Mouse (Mus musculus): Measurements from ENCODE around the gene Lat. TPM values are rescaled to one million over a fixed set of nuclear protein-coding genes. Genes with fewer than 3 reads are reported as not detected.

Lat gene
- total RNA-seq, 4 experiments from 2014 or later: 0.49 to 2.0 (median 1.6) TPM

DNA sequence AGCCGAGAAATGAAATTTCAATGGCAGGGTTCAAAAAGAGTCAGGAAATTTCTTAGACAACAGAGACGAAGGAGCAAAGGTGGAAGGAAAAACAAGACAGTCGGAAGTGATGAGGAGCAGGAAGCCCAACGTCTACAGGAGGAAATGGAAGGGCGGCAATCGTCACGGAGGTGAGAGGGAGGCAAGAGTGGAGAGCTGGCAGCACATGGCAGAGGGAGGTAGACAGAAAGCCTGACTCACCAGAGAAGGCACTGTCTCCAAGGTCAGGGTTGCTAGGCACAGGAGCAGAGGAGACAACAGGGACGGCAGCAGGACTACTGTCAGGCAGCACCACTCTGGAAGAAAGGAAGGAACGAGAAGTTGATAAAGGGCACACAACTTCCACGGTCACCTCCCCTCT, 1.7 kb downstream of the Lat start:
- DNase-seq: peak; percentile 34

DNA sequence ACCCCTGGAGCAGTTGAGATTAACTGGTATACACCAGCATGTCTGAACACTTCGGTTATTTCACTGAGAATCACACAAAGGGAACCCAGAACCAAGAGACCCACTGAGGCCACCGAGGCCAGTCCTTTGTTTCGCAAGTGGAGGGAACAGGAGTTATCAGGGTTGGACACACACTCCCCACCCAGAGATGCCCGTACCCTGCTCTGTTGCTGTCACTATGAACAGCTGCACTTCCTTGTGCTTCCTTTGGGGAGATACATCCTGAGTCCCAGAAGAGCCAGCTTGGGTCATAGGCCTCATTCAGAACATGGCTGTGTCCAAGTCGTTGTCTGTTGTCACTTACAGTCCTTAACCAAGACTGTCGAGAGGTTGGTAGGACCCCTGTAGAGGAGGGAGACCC, 6.3 kb downstream of the Lat start:
- no peak for DNase-seq

DNA sequence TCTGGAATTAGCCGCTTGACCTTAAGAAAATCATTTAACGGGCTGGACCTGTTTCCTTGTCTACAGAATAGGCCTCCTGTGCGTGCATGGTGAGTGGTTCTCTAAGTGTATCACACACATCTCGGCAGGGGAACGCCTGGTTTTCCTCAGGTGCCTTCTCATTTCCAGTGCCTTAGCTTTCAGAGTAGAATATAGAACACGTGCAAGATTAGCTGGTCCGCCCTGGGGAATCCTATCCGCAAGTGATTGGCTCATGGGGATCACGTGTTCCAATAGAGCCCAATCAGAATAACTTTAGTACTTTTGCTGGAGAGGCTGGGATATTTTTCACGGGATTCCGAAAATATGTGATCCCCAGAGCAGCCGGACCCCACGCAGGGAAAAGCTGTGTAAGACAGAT, 10.3 kb downstream of the Lat start:
- no peak for DNase-seq

DNA sequence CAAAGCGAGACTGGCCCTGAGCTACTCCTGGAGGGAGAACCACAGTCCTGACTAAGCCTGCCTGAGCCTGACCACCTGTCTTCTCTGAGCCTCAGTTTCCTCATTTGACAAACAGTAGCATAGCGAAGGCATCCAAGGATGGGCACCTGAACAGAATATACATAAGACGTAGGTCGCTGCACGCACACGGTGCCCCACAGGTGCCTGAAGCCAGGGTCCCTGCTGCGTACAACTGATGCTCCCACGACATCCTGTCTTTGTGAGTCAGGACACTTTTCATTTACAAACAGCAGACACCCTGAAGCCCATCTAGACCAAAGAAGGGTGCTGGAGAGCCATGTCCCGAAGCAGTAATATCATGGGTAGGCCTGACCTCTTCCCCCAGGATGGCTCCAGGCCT, 11.0 kb downstream of the Lat start:
- DNase-seq: no peak

DNA sequence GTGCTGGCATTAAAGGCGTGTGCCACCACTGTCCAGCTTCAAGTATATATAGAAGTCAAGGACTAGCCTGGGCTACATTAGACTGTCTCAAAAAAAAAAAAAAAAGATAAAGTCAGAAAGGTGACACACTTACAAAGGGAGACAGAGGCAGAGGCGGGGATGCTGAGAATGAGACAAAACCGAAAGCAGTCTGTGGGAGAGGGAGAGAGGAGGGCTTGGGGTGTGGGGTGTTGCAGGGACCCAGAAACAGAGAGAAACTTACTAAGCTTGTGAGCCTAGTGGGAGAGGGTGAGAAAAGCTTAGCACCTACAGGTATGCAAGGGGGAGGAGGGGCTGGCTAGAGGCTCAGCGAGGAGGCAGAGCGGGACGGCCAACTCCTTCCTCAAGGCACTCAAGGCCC, 11.5 kb downstream of the Lat start:
- no peak for DNase-seq

DNA sequence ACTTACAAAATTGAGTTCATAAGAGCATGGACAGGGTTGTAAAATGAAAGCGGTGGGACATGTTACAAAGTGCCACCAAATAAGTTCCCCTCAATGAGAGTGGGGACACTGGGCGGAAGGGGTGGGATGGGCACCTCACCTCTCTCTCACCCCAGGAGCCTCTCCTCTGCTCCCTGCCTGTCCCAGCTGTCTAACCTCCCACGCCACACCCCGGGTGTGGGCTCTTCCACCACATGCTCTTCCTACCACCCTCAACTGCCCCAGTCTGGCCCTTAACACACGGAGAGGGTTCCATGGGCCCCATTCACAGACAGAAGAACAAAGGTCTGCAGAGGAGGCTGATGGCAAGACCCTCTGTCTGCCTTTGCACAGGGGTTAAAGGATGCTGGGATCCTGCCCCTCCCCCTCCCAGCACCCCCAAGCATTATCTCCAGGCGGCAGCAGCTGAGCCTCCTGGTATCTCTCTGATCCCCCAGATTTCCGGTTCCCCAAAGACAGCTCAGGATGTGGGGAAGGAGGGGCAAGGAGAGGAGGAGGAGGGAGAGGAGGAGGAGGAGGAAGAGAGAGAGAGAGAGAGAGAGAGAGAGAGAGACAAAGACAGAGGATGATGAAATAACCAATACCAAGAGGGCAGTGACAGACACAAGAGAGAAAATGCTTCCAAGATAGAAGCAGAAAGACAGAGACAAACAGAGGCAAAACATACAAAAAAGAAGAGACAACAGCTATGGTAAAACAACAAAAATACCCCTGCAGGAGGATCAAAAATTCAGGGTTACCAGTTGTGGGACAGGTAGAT, 12.4 kb downstream of the Lat start:
- DNase-seq: no peak

DNA sequence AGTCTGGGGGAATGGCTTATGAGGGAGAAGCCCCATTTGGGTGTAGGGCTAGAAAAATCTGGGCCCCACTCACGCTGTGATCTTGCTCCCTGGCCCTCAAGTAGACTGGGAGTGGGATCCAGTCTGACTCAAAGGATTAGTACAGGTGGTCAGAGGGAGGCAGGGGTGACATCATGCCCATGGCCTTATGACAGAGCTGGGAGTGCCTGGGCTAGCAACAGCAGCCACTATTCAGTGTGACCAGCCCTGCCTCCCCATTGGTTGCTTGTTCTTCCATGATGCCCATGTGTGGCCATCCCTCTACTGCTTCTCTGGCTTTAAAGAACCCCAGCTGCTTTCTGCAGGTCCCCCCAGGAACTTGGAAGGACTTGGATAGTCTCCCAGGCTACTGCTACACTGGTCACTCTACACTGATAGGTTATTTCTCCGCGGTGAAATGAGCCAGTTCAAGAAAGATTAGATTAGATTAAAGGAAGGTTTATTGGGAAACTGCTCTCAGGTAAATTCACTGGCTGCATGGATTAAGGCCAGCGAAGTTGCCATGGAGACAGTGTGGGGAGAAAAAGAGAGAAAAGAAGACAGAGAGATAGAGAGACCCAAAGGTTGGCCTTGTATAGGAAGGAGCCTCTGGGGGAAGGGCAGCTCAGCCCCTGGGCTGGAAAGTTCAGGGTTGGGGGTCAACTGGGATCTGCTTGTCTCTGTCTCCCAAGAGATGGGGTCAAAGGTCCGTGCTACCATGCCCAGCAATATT, 13.3 kb downstream of the Lat start:
- no peak for DNase-seq

DNA sequence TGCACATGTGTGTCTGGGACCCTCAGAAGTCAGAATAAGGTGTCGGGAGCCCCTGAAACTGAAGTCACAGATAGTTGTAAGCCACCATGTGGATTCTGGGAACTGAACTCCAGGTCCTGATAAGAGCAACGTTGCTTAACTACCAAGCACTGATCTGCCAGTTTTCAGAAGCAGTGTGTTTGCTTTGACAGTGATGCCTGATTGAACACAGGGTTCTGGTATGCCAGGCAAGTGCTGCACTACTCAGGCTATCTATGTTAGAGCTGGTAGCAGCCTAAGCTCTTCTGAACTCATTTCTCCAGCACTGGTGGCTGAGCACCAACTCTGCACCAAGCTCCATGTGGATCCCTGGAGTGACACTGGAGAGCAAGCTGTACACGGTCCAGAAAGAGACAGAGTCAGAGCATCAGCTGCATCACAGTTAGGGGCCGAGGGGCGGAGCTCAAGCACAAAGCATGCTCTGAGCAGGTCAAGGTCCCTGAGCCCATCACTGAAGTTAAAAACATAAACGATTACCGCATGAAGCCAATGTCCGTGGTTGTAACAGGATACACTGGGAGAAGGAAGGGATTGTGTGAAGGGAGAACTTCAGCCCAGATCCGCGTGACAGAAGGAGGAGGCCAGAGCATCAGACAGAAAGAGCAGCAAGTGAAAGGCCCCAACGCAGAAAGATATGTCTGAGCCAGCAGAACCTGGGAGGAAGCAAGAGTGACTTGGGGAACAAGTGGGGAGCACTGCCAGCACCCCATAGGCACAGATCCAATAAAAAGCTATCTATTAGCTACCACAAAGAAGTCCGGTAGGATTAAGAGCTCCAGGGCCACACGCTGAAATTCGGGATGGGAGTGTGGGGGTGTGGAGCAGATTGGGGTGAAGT, 14.4 kb downstream of the Lat start:
- DNase-seq: no peak

DNA sequence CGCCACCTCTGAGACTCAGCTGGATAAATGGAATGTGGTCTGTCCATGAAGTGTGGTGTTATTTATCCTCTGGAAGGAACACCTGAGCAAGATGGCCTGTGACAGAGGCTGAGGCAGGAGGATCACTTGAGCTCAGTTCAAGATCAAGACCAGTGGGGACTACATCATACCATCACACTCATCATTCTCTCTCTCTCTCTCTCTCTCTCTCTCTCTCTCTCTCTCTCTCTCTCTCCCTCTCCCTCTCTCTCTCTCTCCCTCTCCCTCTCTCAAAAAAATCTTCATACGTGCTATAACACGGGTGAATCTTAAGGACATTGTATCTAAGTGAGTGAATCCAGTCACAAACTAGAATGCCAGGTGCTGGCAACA, 15.4 kb downstream of the Lat start:
- no peak for DNase-seq

DNA sequence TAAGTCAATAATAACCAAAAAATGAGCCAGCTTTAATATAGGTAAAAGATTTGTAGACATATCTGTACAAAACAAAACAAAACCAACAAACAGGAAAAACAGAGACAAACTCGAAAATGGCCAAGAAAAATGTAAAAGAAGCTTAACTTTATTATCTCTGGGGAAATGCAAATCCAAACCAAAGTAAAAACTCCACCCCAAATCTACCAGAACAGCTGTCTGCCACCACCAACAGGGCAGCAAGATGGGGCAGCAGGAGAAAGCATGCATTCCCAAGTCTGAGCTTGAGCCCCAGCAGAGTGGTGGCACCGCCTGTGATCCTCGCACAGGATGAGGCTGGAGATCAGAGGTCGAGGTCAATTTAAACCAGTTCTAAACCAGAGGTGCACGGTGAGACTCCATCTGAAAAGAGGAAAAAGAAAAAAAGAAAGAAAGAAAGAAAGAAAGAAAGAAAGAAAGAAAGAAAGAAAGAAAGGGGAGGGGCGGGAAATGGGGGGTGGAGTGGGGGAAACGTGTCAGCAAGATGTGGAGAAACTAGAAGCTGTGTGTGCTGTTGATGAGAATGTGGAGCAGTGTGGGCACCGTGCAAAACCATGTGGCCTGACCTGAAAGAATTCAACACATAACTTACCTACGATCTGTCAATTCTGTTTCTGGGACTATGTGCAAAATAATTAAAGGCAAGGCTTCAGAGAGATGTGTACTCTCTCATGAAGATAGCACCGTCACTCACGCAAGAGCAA, 15.9 kb downstream of the Lat start:
- no peak for DNase-seq

DNA sequence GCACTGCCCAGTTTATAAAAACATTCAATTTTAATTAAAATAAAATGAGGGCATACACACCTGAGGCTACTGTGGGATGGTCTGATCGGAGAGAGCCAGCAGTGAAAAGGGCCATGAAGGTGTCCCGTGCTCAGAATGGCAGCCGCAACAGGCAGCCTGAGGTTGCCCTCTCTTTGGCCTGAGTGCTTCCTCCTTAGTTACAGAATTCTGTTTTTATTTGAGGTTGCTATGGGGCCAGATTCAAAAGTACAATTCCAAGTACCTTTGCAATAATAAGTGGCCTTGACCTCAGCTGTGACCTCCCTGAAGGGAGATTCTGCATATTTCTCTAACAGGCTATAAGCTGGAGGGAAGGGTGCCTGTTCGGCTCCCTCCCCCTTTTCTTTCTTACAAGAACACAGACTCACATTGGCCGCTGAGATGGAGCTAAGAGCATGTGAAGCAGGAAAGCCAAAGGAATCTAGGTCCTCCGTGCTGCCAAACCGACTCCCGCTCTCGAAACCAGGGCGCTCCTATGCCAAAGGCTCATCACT, 17.9 kb downstream of the Lat start:
- DNase-seq: no peak

DNA sequence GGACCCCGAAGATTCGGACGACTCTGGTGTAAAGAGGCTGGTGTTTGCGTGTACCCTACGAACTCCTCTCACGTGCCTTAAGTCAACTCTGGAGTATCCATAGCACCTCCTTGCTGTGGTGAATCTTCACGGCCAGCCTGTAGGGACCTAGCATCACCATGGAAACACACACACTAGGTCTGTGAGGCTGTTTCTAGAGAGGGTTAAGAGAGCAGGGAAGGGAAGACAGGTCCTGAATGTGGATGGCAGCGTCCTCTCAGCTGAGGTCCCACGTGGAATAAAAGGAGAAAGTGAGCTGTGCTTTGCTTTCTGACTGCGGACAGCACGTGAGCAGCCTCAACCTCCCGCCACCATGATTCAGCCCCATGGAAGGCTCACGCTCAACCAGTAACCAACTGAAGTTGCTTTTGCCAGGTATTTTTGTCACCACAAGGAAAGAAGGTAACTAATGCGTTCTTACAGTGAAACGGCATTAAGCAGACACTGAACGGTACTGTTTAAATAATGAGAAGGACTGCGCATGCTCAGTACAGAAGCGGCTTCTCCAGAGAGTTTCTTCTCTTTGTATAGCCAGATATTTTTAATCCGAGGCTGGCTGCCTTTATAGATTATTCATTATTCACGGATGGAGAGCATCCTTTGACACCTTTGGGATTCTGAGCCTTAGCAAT, 18.5 kb downstream of the Lat start:
- no peak for DNase-seq

DNA sequence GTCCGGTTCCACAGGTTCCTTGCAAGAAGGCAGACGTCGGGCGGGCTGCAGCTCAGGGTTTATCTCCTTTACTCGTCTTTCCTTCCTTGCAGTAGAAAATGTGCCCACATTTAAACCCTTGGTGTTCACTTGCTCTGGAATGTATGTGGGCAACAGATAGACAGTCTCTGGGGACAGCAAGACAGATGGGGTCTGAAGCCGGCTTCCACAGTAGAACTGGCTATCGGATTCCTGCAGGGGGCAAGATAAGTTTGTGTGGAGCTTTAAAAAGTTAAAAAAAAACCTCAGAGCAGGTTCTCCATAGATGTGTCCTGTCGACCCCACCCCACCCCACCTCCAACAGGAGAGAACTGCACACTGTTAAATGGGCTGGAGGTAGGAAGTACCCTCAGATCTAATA, 21.1 kb downstream of the Lat start:
- DNase-seq: no peak

DNA sequence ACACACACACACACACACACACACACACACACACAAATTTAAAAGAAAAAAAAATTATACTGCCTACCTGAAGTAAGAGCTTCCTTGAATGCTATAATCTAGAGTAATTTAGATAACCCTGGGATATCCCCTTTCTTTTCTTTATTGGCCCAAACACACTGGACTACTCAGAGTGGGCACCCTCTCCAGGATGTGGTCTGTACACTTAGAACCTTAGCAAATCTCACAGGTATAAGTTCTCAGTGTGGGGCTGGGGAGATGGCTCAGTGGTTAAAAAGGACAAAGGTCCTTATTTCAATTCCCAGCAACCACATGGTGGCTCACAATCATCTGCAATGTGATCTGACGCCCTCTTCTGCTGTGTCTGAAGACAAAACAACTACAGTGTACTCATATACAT, 22.3 kb downstream of the Lat start:
- DNase-seq: no peak

DNA sequence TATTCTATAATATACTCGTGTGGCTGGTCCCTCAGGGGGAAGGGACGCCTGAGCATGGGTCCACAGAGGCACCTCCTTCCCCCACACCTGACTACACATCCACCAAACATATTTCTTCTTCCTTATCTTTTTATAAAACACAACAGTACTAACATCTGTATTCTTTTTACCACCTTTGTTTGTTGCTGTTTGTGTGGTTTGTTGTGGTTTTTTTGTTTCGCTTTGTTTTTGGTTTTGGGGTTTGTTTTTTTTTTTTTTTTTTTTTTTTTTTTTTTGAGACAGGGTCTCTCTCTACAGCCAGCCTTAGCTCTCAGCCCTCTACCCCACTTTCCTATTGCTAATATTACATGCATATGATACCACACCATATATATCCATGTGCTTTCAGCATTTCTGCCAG, 23.4 kb downstream of the Lat start:
- DNase-seq: no peak

DNA sequence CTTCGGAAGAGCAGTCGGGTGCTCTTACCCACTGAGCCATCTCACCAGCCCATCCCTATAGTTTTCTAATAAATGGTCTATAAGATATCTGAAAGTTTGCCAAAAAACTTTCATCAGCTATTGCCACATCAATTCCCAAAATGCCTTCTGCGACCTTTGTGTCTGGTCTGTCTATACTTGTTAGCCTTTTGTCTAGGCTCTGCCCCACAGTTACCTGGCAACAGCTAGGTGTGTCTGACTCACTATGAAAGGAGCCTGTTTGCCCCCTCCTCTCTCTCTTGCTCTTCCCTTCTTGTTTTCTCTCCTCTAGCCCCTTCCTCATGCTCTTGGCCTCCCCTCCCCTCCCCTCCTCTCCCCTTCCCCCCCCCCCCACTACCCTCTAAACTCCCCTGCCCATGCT, 23.8 kb downstream of the Lat start:
- no peak for DNase-seq

DNA sequence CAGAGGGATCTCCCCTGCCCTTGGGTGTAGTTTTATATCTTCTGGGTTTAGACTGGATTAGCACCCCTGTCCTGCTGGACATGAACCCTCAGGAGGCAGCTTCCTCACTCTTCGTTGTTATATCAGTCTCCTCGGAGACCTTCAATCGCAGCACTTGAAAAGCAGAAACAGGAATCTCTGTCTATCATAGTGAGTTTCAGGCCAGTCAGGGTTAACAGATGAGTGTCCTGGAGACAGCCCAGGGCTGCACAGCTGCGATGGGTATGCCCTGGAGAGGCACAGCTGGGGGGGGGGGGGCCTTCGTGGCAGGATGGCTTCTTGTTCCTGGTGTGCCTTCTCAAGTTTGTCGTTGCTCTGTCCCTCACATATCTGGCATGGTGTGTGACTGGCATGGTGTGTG, 28.5 kb downstream of the Lat start:
- no peak for DNase-seq

DNA sequence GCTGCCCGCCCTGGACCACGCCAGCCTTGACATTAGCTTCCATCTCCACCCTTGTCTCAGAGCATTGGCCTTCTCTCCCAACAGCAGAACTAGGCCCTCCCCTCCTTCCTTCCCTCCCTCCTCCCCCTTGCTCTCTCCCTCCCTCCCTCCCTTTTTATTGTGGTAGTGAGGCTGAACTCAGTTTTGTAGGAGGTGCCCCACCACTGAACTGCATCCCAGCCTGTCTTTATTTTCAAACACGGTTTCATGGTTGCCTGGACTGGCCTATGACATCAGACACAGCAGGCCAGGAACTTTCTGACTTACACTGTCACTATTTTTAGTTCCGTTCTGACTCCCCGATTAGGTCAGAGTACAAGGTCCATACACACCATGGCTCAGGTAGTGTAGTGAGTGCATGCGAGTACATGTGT, 29.2 kb downstream of the Lat start:
- no peak for DNase-seq

DNA sequence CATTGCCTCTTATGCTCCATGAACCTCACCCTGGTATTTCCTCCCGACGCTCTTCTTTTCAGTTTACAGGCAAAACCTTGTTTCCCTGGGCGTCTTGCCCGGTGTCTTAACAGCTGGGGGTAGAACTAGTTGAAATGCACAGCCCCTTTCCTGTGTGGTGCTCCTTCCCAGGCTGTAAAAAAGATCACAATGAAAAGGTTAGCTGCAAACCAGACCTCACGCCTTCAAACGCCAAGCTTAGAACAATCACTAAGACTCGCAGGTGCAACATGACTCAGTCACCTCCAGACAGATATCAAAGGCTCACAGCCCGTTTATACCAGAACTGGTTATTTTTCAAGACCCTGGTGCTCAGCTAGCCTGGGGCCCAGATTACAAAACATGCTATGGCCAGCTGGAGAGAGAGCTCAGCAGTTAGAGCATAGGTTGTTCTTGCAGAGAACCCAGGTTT, 29.8 kb downstream of the Lat start:
- no peak for DNase-seq

DNA sequence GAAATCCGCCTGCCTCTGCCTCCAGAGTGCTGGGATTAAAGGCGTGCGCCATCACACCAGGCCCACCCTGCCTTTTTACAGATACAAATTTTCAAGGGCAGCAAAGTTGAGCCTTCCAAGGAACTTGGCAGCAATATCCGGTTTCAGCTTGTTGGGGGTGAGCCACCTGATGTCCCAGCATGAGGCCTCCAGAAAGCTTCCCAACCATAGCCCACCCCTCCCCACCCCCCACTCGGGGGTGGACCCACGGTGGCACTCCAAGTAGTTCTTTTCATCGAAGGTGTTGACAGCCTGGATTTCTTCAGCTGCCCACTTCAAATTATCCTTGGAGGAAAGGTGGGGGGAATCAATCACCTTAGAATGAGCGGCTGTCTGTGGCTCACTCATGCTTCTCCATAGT, 30.5 kb downstream of the Lat start:
- DNase-seq: no peak

DNA sequence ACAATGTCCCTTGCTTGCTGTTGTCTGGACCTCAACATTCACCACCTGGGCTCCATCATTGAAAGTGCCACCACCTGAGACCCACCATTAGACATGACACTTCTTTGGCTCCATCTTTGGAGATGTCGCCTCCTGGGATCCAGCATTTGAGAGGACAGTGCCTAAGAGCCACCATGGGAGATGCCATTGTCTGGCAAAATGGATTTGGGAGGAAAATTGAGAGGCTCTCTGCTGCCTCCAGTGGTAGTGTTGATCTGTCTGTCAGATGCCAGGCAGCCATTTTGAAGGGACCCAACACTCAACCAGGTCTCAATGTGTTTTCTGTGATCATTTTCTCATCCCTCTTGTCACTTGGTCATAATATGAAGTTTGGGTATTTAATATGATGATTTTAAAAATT, 33.8 kb downstream of the Lat start:
- no peak for DNase-seq

DNA sequence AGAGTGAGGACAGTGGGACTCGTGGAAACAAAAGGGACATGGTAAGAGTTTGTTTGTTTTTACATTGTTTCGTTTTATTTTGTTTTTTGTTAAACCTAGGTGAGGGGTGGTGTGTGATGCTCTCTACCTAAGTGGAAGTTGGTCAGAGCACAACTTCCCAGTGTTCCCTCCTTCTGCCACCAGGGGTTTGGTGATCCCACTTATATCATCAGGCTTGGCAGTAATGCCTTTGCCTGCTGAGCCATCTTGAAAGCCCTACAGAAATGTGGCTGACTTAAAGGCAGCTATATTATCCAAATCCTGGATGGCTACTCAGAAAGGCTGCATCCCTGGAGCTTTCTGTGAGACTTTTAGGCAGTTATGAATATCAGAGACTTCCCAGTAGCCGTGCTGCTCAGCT, 36.7 kb downstream of the Lat start:
- no peak for DNase-seq

All from adrenal gland, adult 8-10 months (tissue).